Mouse (Mus musculus): ENCODE results near the gene F2rl2.

DNA sequence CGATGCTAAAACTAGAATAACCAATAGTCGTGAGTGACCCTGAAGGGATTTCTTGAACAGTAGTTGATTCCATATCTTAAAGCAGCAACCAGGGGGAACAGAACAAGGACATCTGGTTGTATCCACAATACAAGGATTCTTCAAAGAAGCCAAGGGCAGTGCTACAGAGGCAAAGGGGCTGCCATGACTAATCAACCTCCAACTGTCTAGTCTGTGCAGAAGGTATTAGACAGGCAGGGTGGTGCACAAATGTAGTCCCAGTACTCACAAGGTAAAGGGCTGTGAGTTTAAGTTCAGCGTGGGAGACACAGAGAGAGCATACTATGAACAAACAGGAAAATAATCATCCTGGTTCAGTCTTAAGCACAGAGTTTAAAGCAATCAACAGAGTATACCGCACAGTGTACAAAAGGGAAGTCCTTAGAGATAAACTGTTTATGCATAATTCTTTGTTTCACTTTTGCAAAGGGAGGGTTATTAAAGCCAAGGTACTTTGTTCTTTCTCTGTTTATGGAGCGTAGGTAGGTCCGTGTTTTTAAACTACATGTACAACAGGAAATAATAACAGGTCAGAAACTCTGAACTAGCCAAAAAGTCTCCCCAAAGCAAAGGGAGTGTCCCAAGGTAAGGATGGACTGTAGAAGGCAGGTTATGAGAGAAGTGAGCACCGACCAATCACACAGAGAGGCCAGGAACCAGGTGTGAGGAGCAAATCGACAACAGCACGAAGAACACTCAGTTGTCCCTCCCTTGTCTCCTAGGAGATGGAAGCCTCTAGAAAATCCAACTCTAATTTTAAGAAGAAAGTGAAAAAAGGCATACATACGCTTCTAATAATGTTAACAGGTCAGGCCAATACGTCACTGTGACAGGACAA, 45.4 kb downstream of the F2rl2 start:
- TF ChIP-seq POLR2A (IDR thresholded peaks at IDR 0.05; ENCODE audit: control insufficient read depth in 1 of 2, insufficient read depth in 1 of 2, low read depth in 1 of 2, low read length in 2 of 2, poor library complexity in 1 of 2) (no peak), ETS1 (IDR thresholded peaks at IDR 0.05; ENCODE audit: low read depth, low read length) (no peak), SIN3A (IDR thresholded peaks at IDR 0.05; ENCODE audit: low read length) (no peak), CTCF (IDR thresholded peaks at IDR 0.05 in 2 of 3, conservative IDR thresholded peaks at IDR 0.05 in 1 of 3; ENCODE audit: control insufficient read depth in 1 of 3, insufficient read depth in 1 of 3, low read depth in 2 of 3, low read length in 3 of 3, poor library complexity in 1 of 3, severe bottlenecking in 1 of 3) (no peak), POLR2AphosphoS5 (IDR thresholded peaks at IDR 0.05; ENCODE audit: borderline replicate concordance, low read depth, low read length) (no peak), POLR2AphosphoS2 (IDR thresholded peaks at IDR 0.05; ENCODE audit: low read length) (no peak), TBP (IDR thresholded peaks at IDR 0.05; ENCODE audit: low read depth, low read length) (no peak)
